Mouse (Mus musculus): ENCODE measurements at regions not wholly inside any gene's neighbourhood (a gene's known extent, or its start where the extent isn't known, plus 50 kb on each side); places are given as distances from the start of the nearest gene placed in this dataset.

DNA sequence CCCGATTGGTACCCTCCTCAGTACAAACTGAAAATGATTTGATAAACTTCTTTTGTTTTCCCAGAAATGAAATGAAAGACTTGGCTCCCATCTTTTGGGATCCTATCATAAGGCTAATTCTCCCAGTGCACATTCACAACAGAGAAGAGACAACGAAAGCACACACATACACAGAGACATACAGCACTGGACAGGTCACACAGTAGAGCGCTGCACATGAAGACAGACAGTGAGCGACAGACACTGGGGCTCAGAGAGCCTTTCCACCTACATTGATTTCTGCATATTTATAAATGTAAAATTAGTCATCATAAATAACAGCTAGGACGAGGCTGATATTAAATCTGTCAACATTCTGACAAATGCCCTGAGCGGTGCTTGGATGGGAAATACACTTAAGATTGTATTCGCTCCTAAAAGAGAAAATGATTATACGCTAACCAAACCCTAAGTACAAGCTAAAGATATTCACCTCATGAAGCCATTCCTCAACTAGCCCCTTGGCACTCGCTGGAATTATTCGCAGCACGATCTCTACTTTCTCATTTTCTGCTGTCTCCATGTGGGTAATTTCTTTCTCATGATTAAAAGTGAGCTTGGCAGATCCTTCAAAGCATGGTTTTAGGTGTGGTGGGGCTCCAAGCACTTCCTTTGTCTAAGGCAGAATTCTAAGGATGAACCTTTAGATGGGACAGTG, 647.4 kb downstream of the Nedd1 start:
- no peak for DNase-seq

- no peak for DNase-seq
These were observed 648.3 kb downstream of the Nedd1 start for GRCm38 (mm10) chr10:92073873-92074390.

DNA sequence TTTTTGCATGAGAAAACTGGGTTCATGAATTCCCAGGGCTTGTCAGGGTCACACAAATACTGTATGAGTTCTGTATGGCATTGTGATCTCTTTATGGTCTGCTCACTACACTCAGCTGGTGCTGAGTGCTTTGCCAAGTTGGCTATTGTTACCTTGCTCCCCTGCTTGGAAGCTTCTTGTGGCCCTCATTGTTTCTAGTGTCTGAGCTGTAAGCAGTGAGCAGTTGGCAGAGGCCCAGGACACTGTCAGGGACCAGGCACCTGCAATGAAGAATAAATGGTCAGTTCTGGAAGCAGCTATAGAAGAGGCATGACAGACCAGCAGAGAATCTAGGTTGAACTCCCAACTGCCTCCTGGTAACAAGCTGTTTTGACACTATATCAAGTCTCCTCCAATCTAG, 677.4 kb downstream of the Nedd1 start:
- DNase-seq = no peak

DNA sequence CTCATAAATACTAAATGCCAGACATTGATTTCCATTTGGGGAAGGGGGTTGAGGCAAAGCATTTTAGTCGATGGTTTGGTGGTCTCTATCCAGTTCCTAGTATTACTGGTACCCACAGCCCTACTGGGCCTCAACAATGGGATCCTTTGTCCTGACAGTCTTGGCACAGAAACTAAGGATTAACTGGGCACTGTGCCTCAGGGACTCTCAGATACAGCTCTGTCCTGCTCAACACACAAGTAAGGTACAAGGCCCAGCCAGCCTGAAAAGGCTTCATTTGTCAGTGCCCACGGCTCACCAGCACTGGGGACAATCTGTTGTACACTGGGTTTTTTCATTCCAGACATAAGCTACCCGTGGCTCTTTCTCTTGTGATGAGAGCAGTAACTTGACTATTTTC, 686.0 kb downstream of the Nedd1 start:
- no peak for DNase-seq

DNA sequence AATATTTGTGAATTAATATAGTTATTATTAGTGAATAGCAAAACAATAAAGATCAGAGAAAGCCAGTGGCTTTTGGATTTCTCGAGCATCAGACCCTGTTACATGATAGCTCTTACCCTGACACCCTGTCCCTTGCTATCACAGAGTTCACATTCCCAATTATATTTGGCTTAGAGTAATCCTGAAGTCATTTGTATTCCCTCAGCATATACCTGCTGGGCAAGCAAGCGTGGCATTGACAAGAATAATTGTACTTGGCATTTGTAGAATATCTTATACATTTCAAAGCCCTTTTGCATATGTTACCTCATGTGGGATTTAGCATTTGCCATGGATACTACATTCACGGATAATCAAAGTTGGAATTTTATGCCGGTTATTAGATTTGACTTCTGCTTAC, 692.0 kb downstream of the Nedd1 start:
- no peak for DNase-seq

DNA sequence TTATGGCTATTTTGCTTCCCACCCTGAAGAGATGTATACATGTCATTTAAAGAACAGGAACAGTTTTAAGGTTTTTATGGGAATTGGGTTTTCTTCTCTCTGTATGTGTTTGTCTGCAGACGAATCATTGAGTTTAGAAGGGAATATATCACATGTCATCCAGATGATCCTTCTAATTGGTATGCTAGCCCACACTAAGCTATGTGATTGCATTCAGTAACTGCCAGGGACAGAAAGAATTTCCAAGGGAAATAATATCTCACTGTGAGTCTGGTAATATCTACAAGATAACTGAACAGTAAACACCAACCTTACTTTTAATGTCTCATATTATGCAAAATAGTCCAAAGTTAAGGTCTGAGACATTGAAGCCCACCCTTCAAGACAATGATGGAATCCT, 698.0 kb downstream of the Nedd1 start:
- DNase-seq = no peak

GRCm38 (mm10) chr10:92021036-92021435, 701.2 kb downstream of the Nedd1 start:
- no peak for DNase-seq

DNA sequence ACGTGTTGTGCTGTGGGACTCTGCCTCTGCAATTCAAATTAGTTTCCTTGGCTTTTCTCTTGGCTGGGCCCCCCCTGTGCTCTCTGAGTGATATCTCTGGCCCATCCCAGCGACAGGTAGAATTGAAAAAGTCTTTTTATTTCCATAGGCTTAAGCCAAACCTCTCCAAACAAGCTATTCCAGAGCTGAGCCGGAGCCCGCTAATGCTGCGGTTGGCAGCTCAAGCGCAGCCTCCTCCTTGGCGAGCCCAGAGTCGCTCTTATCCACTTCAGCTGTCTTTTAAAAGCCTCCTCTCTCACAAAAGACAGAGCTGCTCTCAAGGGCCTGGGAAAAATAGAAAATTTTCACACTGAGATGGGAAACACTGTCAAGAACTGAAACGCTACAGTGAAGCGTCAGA, 712.7 kb downstream of the Nedd1 start:
- no peak for DNase-seq

GRCm38 (mm10) chr10:92007891-92008290, 714.3 kb downstream of the Nedd1 start:
- DNase-seq = no peak

GRCm38 (mm10) chr10:92006467-92006866, 715.8 kb downstream of the Nedd1 start:
- peak; percentile 8 for DNase-seq

DNA sequence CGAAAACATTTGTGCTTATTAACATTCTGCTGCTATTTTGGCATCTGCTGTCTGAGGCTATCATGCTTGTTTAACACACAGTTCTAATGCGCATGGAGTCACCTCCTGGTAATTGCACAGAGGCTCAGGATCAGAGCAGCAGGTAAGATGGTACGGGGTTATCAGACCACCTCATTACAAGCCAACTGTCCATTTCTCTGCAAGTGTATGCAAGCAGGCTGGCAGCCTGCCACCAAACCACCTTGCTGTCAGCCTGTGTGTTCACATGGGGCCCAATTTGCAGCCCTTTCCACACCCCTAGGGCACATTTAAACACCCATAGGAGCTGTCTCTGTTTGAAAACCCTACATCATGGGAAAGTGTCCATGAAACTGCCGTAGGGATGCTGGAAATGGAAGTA, 731.2 kb downstream of the Nedd1 start:
- no peak for DNase-seq

DNA sequence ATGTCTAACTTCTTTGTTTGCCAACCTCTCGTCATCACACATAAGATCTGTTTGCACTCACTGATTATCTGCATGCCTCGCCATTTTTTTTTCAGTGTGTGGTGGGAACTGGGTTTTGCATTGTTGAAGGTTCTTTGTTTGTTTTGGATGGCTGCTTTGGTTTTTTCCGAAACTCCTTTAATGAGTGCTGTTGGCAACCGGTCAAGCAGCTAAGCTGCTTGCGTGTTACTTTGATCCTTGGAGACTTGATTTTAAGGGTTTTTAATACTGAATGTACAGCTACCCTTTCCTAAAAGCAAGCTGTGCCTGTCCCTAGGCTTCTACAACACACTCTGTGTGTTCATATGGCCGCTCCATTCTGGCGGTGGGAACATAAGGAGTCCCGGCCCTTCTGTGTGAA, 733.9 kb downstream of the Nedd1 start:
- DNase-seq = no peak

GRCm38 (mm10) chr10:91979841-91980240, 742.4 kb downstream of the Nedd1 start:
- no peak for DNase-seq

DNA sequence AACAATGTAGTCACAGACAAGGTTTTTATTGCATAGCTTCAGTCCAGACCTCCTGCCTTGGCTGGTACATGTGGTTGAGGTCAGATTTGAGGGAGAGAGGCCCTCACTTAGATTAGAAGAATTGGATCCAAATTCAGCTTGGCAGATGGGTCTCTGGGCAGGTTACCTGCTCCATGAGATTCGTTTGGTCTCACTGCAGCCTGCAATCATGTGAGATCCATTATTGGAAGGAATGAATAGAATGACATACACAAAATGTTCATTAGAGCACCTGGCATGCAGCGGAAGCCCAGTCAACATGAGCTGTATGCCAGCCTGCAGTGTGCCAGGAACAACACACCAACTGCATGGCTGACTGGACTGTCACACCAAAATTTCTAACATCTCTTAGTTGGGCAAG, 750.3 kb downstream of the Nedd1 start:
- DNase-seq = no peak

- DNase-seq = no peak
These were observed 754.5 kb downstream of the Nedd1 start for GRCm38 (mm10) chr10:91967570-91968310.

DNA sequence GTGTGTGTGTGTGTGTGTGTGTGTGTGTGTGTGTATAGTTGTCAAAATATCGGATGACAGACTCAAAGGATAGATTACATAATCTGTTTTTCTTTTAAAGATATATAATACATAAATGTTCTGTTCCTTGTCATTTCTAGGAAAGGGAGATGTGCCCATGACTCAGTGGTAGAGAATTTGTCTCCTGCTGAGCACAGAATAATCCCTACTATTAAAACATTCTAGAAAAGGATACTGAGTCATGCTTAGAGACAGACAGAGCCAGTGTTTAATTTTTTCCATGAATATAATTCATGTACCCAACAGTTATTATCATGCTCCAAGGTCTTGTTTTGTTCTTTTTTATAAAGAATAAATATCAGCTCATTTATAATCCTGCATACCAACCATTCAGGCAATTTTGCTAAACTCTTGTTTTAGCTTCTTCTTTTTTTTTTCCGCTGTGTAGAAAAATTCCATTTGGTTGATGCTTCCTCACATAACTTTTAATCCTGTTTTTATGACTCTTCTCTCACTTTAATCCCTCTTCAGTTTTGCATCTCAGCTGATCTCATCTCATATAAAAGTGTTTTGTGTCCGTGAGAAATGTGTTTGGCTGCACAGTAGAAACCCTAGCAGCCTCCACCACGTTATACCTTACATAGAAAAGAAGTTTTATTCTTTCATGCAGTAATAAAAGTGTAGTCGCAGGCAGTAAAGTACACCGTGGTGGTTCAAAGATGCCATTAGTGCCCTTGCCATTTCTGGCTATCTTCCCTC, 762.3 kb downstream of the Nedd1 start:
- no peak for DNase-seq

GRCm38 (mm10) chr10:91953078-91953477, 769.1 kb downstream of the Nedd1 start:
- DNase-seq = no peak

GRCm38 (mm10) chr10:91923626-91924025, 742.5 kb upstream of the Tmpo start:
- DNase-seq = no peak

DNA sequence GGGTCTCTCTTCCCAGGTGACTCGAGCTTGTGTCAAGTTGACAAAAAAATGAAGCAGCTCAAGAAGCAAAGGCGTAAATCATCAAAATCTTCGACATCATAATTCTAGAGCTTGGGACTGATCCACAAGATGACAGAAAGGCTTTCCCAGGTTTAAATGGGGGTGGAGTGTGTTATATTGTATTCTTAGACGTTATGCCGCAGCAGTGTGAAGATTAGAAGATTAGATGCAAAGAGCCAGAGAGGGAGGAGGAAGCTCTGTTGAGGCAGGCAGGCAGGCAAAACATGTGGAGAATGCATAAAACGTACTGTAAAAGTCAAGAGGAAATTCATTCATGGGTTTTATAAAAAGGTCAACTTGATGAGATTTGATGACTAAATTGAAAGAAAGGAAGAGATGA, 708.7 kb upstream of the Tmpo start:
- no peak for DNase-seq

GRCm38 (mm10) chr10:91888537-91888936, 707.4 kb upstream of the Tmpo start:
- DNase-seq = no peak

DNA sequence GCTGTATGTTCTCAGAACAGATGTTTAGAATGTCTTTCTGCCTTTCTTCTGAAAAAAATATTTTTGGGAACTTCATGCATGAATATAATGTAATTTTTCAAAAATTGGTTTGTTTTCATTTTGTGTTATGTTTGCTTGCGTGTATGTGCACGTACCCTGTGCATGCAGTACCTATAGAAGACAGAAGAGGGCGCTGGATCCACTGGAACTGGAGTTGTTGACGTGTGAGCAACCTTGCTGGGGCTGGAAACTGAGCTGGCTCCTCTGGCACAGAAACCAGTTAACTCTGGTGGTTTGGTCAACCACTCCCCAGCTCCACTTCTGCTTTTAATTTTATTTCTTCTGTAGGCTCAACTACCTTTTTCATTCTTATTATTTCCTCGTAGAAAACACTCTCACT, 702.0 kb upstream of the Tmpo start:
- peak; percentile 19 for DNase-seq

DNA sequence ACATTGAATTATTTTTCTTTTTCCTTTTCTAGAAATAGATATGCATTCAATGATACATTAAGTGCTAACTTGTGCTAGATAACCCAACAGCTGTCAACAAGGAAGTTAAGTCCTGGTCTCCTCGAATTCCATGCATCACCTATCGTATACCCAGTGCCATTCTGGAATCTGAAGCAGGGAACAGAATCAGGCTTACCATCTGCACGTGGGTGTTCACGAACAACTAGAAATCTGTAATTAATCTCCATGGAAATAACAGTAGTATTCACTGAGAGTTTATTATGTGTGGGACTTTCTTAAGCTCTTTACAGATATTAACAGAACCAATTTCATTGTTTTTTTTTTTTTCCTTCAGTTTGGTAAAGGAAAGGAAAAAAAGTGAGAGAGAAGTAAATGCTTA, 701.4 kb upstream of the Tmpo start:
- DNase-seq = no peak

DNA sequence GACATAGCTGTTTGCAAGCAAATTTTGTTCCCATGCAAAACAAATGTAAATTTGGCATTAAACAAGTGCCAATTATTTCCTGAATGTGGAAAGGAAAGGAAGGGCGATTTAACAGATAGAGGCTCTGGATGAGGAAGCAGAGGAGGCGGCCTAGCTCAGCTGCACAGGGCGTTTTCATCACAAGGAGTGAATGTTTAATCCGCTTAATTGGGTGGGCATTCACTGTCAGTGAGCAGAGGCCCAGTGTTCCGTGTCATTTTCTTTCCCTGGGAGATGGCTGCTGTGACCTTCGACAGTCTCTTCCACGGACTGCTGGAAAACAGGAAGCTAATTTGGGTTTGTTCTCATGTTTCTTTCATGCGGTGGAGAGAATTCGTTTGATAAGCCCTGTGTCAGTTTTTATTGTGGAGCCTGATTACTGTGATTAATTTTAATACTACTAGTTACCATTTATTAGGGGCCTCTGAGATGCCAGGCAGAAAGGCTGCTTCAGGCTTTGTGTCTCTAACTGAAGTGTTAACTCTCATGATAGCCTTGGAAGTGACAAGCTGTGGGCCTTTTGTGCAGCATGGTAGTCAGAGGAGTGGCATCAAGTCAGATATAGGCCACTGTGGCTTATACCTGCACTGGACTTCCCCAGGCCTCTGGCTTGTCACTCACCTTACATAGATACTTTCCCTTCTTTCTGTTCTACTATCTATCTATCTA, 700.6 kb upstream of the Tmpo start:
- no peak for DNase-seq

Data from kidney, adult 18-20 months (tissue).